Mouse (Mus musculus): ENCODE results near the gene Gm4305.
A peak's percentile ranks its signal among the peaks of the same experiment; 100 is the strongest.
"Not testable (repeated sequence)": the region's sequence is repeated elsewhere in the genome, so short reads cannot be mapped to it uniquely, and the experiment has no call there.

The Gm4305 gene

DNA sequence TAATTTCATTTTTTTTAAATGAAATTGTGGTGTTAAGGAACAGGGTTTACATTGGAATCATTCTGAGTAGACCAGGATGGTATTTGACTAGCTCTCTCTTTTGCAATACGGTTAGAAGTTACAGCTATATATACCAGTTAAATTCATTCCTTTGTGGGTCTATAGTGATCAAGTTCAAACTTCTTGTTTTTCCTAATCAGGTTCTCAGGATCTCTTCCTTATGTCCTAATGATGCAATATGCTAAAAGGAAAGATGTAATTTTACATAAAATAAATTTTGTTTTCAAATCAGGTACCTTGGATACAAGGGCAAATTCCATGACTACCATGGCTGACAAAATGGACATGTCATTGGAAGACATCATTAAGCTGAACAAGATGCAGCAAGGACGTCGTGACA, at the start of gene Gm4305:
TSS of gene Gm4305 (plus strand) at position 301 of the 400 bp plus-strand sequence.
- not testable (repeated sequence) for DNase-seq (ENCODE audit: low spot score in 2 of 2)

DNA sequence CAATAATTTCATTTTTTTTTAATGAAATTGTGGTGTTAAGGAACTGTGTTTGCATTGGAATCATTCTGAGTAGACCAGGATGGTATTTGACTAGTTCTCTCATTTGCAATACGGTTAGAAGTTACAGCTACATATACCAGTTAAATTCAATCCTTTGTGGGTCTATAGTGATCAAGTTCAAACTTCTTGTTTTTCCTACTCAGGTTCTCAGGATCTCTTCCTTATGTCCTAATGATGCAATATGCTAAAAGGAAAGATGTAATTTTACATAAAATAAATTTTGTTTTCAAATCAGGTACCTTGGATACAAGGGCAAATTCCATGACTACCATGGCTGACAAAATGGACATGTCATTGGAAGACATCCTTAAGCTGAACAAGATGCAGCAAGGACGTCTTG, 15.5 kb upstream of the Gm4305 start, which contains the start of gene Gm4301:
TSS of gene Gm4301 (plus strand) at position 301 of the 400 bp plus-strand sequence.
- not testable (repeated sequence) for DNase-seq (ENCODE audit: low spot score in 2 of 2)

DNA sequence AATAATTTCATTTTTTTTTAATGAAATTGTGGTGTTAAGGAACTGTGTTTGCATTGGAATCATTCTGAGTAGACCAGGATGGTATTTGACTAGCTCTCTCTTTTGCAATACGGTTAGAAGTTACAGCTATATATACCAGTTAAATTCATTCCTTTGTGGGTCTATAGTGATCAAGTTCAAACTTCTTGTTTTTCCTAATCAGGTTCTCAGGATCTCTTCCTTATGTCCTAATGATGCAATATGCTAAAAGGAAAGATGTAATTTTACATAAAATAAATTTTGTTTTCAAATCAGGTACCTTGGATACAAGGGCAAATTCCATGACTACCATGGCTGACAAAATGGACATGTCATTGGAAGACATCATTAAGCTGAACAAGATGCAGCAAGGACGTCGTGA, 10.4 kb upstream of the Gm4305 start, which contains the start of gene Gm4302:
TSS of gene Gm4302 (plus strand) at position 301 of the 400 bp plus-strand sequence.
- not testable (repeated sequence) for DNase-seq (ENCODE audit: low spot score in 2 of 2)

DNA sequence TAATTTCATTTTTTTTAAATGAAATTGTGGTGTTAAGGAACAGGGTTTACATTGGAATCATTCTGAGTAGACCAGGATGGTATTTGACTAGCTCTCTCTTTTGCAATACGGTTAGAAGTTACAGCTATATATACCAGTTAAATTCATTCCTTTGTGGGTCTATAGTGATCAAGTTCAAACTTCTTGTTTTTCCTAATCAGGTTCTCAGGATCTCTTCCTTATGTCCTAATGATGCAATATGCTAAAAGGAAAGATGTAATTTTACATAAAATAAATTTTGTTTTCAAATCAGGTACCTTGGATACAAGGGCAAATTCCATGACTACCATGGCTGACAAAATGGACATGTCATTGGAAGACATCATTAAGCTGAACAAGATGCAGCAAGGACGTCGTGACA, 5.2 kb upstream of the Gm4305 start, which contains the start of gene Gm4303:
TSS of gene Gm4303 (plus strand) at position 301 of the 400 bp plus-strand sequence.
- not testable (repeated sequence) for DNase-seq (ENCODE audit: low spot score in 2 of 2)

- peak; percentile 0 to 1 for DNase-seq (ENCODE audit: low spot score in 2 of 2)
These were observed 5.9 kb downstream of the Gm4305 start for GRCm38 (mm10) chr10:100356841-100357240.

GRCm38 (mm10) chr10:100361038-100361437, 10.1 kb downstream of the Gm4305 start, which contains the start of gene Gm4307:
Gene Gm4307, plus strand, starts transcription at chr10:100361338.
- not testable (repeated sequence) for DNase-seq (ENCODE audit: low spot score in 2 of 2)

- not testable (repeated sequence) for DNase-seq (ENCODE audit: low spot score in 2 of 2)
These were observed 31.6 kb downstream of the Gm4305 start, which contains the start of gene Gm4312 for GRCm38 (mm10) chr10:100382460-100382859. Gene Gm4312, minus strand, starts transcription at chr10:100382560.
